Mouse (Mus musculus) E14TG2a.4 (cell line): ENCODE measurements around the gene Tmem131l.

ENCODE experiments used
- CTCF ChIP-seq: conservative IDR thresholded peaks from 2 replicates; pipeline ENCODE4 v1.5.1; 2014; ENCODE audit warnings: low read length
- NANOG ChIP-seq: IDR thresholded peaks from 2 replicates; pipeline ENCODE4 v1.6.1; 2014; ENCODE audit warnings: borderline replicate concordance, low read length, mixed read lengths

DNA sequence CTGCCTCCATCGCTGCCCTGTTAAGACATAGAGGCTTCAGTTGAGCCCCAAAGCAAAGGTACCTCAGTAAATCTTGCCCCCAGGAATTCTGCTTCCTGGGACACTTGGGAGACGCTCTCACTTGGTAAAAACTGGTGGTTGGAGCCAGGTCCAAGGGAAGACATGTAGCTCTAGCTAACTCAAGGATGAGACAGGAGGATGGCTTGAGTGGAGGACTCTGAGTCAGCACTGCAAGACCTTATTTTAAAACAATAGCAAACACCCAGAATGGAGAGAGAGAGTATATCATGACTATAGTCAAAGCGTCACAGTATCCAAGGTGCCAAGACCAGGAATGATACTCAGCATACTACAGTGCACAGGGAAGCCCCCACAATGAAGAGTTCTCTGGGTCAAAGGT lies 2.4 kb downstream of the Tmem131l start:
- TF ChIP-seq CTCF (no peak), NANOG (no peak)
